Mouse (Mus musculus): ENCODE results near the gene Psmd9. TPM values are rescaled to one million over a fixed set of nuclear protein-coding genes. Genes with fewer than 3 reads are reported as not detected.
A peak's percentile ranks its signal among the peaks of the same experiment; 100 is the strongest.

Gene Psmd9
- polyA plus RNA-seq (2012; rRNA removed) = 28.4 and 29.9 TPM in 2 replicates

GRCm38 (mm10) chr5:123169284-123169683, at the start of gene Psmd9:
Gene Psmd9, plus strand, starts transcription at chr5:123169413.
- Histone ChIP-seq H3K4me1 (ENCODE audit: control insufficient read depth, insufficient read depth, low read length) (0 out of 2 replicates have a peak, but pooled peaks cover 4% of the 10 kb centered on the region), H3K4me3 (replicated peaks; ENCODE audit: insufficient read depth, low read depth, low read length) (no peak within 1 kb of the TSS), H3K27me3 (ENCODE audit: control insufficient read depth, insufficient read depth, low read length) (no peaks in the 10 kb centered on the region), H3K27ac (ENCODE audit: insufficient read depth, low read length) (no peak within 1 kb of the TSS)
- DNase-seq = no peak
- no peak for TF ChIP-seq CTCF (IDR thresholded peaks at IDR 0.05; ENCODE audit: borderline replicate concordance, insufficient read depth, low read depth, low read length)
- no peak for TF ChIP-seq POLR2A (IDR thresholded peaks at IDR 0.05; ENCODE audit: borderline replicate concordance, insufficient read depth, low read length)
- WGBS = 77% methylated on average over 5 of the region's 5 CpGs

- TF ChIP-seq CTCF (IDR thresholded peaks at IDR 0.05; ENCODE audit: borderline replicate concordance, insufficient read depth, low read depth, low read length) = no peak
- no peak for DNase-seq
- 46% methylated on average over 7 of the region's 7 CpGs for WGBS
- H3K27me3 ChIP-seq (ENCODE audit: control insufficient read depth, insufficient read depth, low read length) = no peaks in the 10 kb centered on the region
- H3K4me3 ChIP-seq (replicated peaks; ENCODE audit: insufficient read depth, low read depth, low read length) = no peak overlapping the region
- no peaks in the 10 kb centered on the region for H3K4me1 ChIP-seq (ENCODE audit: control insufficient read depth, insufficient read depth, low read length)
- H3K27ac ChIP-seq (ENCODE audit: insufficient read depth, low read length) = no peak overlapping the region
Measured at GRCm38 (mm10) chr5:123120624-123121215, 48.5 kb upstream of the Psmd9 start.

- no peak overlapping the region for H3K4me3 ChIP-seq (replicated peaks; ENCODE audit: insufficient read depth, low read depth, low read length)
- no peak overlapping the region for H3K27ac ChIP-seq (ENCODE audit: insufficient read depth, low read length)
- 88% methylated on average over 4 of the region's 4 CpGs for WGBS
- DNase-seq = peak in 1 of 2 experiments; percentile 33
- no peaks in the 10 kb centered on the region for H3K27me3 ChIP-seq (ENCODE audit: control insufficient read depth, insufficient read depth, low read length)
- no peaks in the 10 kb centered on the region for H3K4me1 ChIP-seq (ENCODE audit: control insufficient read depth, insufficient read depth, low read length)
- peak; percentile 47; the same call in 1 of the 2 replicates for TF ChIP-seq CTCF (IDR thresholded peaks at IDR 0.05; ENCODE audit: borderline replicate concordance, insufficient read depth, low read depth, low read length)
- TF ChIP-seq POLR2A (IDR thresholded peaks at IDR 0.05; ENCODE audit: borderline replicate concordance, insufficient read depth, low read length) = no peak
Measured at GRCm38 (mm10) chr5:123122181-123122580, 47.0 kb upstream of the Psmd9 start.

DNA sequence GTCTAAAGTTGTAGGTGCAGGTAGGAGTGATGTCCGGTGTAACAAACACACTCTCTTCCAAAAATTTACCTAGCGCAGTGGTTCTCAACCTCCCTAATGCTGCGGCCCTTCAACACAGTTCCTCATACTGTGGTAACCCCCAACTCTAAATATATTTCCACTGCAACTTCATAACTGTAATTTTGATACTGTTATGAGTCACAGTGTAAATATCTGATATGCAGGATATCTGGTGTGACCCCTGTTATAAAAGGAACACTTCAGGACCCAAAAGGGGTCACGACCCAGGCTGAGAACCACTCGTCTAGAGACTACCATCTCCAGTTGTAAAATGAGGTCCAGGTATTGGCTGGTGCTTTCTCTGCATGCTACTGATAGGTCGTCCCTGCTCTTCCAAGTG, 44.1 kb upstream of the Psmd9 start:
- Histone ChIP-seq H3K27me3 (ENCODE audit: control insufficient read depth, insufficient read depth, low read length) (no peaks in the 10 kb centered on the region), H3K27ac (ENCODE audit: insufficient read depth, low read length) (no peak overlapping the region), H3K4me3 (replicated peaks; ENCODE audit: insufficient read depth, low read depth, low read length) (no peak overlapping the region), H3K4me1 (ENCODE audit: control insufficient read depth, insufficient read depth, low read length) (no peaks in the 10 kb centered on the region)
- WGBS = 89% methylated on average over 6 of the region's 6 CpGs
- no peak for DNase-seq
- TF ChIP-seq CTCF (IDR thresholded peaks at IDR 0.05; ENCODE audit: borderline replicate concordance, insufficient read depth, low read depth, low read length) (no peak), POLR2A (IDR thresholded peaks at IDR 0.05; ENCODE audit: borderline replicate concordance, insufficient read depth, low read length) (no peak)

DNA sequence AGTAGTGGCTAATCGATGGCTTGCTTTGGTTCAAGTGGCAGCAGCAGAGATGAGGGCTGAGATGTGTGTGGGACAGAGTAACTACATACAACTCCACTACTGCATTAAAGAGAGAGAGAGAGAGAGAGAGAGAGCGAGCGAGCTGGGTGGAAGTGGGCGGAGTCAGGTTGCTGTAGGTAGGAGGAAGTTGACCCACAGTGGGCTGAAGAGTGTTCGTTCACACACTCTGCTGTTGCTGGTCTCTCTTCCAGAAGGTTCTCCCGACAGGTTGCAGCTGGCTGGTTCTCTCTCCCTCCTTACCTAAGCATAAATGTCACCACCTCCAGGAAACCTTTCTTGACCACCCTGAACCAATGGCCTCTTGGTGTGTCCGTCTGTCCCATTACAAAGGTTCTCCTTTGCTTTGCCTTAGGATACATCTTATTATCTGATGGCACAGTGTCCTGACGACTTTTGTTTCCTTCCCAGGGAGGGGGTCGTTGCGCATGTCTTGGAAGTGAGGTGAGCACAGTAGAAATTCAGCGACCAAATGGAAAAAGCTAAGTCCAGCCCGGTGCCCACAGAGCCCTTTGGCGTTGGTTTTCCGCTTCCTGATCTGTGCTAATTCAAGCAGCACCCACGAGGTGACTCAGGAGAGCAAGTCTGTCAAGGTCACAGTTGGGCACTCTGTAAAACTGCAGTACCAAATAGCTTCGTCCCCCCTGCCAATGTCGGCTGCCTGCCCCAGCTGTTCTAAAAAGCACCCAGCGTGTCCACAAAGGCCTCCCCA, 43.4 kb upstream of the Psmd9 start:
- Histone ChIP-seq H3K27ac (ENCODE audit: insufficient read depth, low read length) (no peak overlapping the region), H3K27me3 (ENCODE audit: control insufficient read depth, insufficient read depth, low read length) (no peaks in the 10 kb centered on the region), H3K4me3 (replicated peaks; ENCODE audit: insufficient read depth, low read depth, low read length) (no peak overlapping the region), H3K4me1 (ENCODE audit: control insufficient read depth, insufficient read depth, low read length) (no peaks in the 10 kb centered on the region)
- no peak for DNase-seq
- TF ChIP-seq CTCF (IDR thresholded peaks at IDR 0.05; ENCODE audit: borderline replicate concordance, insufficient read depth, low read depth, low read length) (no peak), POLR2A (IDR thresholded peaks at IDR 0.05; ENCODE audit: borderline replicate concordance, insufficient read depth, low read length) (no peak)
- WGBS = 71% methylated on average over 18 of the region's 18 CpGs

GRCm38 (mm10) chr5:123127031-123127430, 42.2 kb upstream of the Psmd9 start:
- TF ChIP-seq POLR2A (IDR thresholded peaks at IDR 0.05; ENCODE audit: borderline replicate concordance, insufficient read depth, low read length) (no peak), CTCF (IDR thresholded peaks at IDR 0.05; ENCODE audit: borderline replicate concordance, insufficient read depth, low read depth, low read length) (no peak)
- WGBS = 87% methylated on average over 6 of the region's 6 CpGs
- no peak overlapping the region for H3K4me3 ChIP-seq (replicated peaks; ENCODE audit: insufficient read depth, low read depth, low read length)
- H3K4me1 ChIP-seq (ENCODE audit: control insufficient read depth, insufficient read depth, low read length) = no peaks in the 10 kb centered on the region
- no peaks in the 10 kb centered on the region for H3K27me3 ChIP-seq (ENCODE audit: control insufficient read depth, insufficient read depth, low read length)
- no peak for DNase-seq
- H3K27ac ChIP-seq (ENCODE audit: insufficient read depth, low read length) = no peak overlapping the region

GRCm38 (mm10) chr5:123128426-123129169, 40.6 kb upstream of the Psmd9 start:
- H3K4me1 ChIP-seq (ENCODE audit: control insufficient read depth, insufficient read depth, low read length) = peaks cover under 1% of the 10 kb centered on the region; the same call in 1 of the 2 replicates
- TF ChIP-seq CTCF (IDR thresholded peaks at IDR 0.05; ENCODE audit: borderline replicate concordance, insufficient read depth, low read depth, low read length) (no peak), POLR2A (IDR thresholded peaks at IDR 0.05; ENCODE audit: borderline replicate concordance, insufficient read depth, low read length) (no peak)
- no peaks in the 10 kb centered on the region for H3K27me3 ChIP-seq (ENCODE audit: control insufficient read depth, insufficient read depth, low read length)
- 58% methylated on average over 10 of the region's 10 CpGs for WGBS
- no peak overlapping the region for H3K27ac ChIP-seq (ENCODE audit: insufficient read depth, low read length)
- H3K4me3 ChIP-seq (replicated peaks; ENCODE audit: insufficient read depth, low read depth, low read length) = no peak overlapping the region
- no peak for DNase-seq

Measured in cerebellum, adult 2 months (tissue).